Mouse (Mus musculus) intestine, embryonic 14.5 days (tissue): ENCODE measurements around the gene Ttyh3. TPM values are rescaled to one million over a fixed set of nuclear protein-coding genes. Genes with fewer than 3 reads are reported as not detected.

ENCODE experiments used
- ATAC-seq: fragments of 200-750 bp; cut with Nextera tagmentation; replicated peaks from 2 replicates; pipeline ENCODE4 v1.8.0; 2017; ENCODE audit warnings: low read depth, moderate number of reproducible peaks, moderate TSS enrichment, moderate library complexity; ENCODE audit not compliant: low FRiP score, low TSS enrichment
- DNase-seq: peaks from one replicate; pipeline ENCODE4 v3.0.0-alpha.2; 2018; ENCODE audit warnings: low spot score
- H3K27ac ChIP-seq: fragments of 300-500 bp; sonication (generic); 2 replicates; pipeline ENCODE4 v1.5.1; 2014; ENCODE audit warnings: low read depth, mild to moderate bottlenecking, control low read depth
- H3K27me3 ChIP-seq: fragments of 300-500 bp; sonication (generic); replicated peaks from 2 replicates; pipeline ENCODE4 v1.6.1; 2014; ENCODE audit warnings: low read length, control low read depth; ENCODE audit not compliant: control insufficient read depth, insufficient read depth
- H3K36me3 ChIP-seq: fragments of 300-500 bp; sonication (generic); 2 replicates; pipeline ENCODE4 v1.6.1; 2014; ENCODE audit warnings: low read length, control low read depth; ENCODE audit not compliant: control insufficient read depth, insufficient read depth
- H3K4me1 ChIP-seq: fragments of 300-500 bp; sonication (generic); replicated peaks from 2 replicates; pipeline ENCODE4 v1.6.1; 2014; ENCODE audit warnings: low read length, control low read depth, mixed read lengths; ENCODE audit not compliant: control insufficient read depth, insufficient read depth
- H3K4me2 ChIP-seq: fragments of 300-500 bp; sonication (generic); 2 replicates; pipeline ENCODE4 v1.6.1; 2014; ENCODE audit warnings: low read length
- H3K4me3 ChIP-seq: fragments of 300-500 bp; sonication (generic); 2 replicates; pipeline ENCODE4 v1.5.1; 2014; ENCODE audit warnings: low read depth, low read length, control low read depth, mixed read lengths
- H3K9ac ChIP-seq: fragments of 300-500 bp; sonication (generic); 2 replicates; pipeline ENCODE4 v1.6.1; 2014; ENCODE audit warnings: mild to moderate bottlenecking, low read length
- H3K9me3 ChIP-seq: fragments of 300-500 bp; sonication (generic); 2 replicates; pipeline ENCODE4 v1.6.1; 2016; ENCODE audit warnings: low read length, control low read depth; ENCODE audit not compliant: control insufficient read depth
- WGBS: fragments of 180-500 bp; shearing (Covaris S2); extraction: QIAGEN DNeasy Blood & Tissue Kit; methylation state at CpG from one replicate; pipeline ENCODE4 v1.1.7; 2014; 5-methylcytosine and 5-hydroxymethylcytosine counted together
- polyA plus RNA-seq: library from polyadenylated mRNA; unstranded; fragments of >200 nt; fragmentation: Nextera tagmentation; extraction: Ambion mirVana; gene quantifications from 2 replicates; pipeline ENCODE4 v1.2.1, GENCODE M21; 2014

The Ttyh3 gene
- polyA plus RNA-seq, 1 experiment from 2014 or later = 44.8 TPM

- H3K4me3 ChIP-seq = peak within 1 kb of the TSS; percentile 50
- H3K4me1 ChIP-seq = peaks cover 49% of the 10 kb centered on the region
- under 1% methylated on average over 90 of the region's 91 CpGs for WGBS
- H3K4me2 ChIP-seq = peak within 1 kb of the TSS; percentile 51
- H3K27me3 ChIP-seq = peaks cover 50% of the 10 kb centered on the region
- DNase-seq (peak; percentile 87), ATAC-seq (peak; percentile 47)
- H3K9ac ChIP-seq = peak within 1 kb of the TSS; percentile 53
- H3K9me3 ChIP-seq = no peaks in the 10 kb centered on the region
- H3K36me3 ChIP-seq = no peaks in the 10 kb centered on the region
- no peak within 1 kb of the TSS; the same call in 1 of the 2 replicates for H3K27ac ChIP-seq
Observed at GRCm38 (mm10) chr5:140607001-140607835, 41.6 kb downstream of the Ttyh3 start, which contains the start of gene Lfng. Lfng (plus strand) TSS chr5:140607320.

GRCm38 (mm10) chr5:140606386-140606785 is 42.4 kb downstream of the Ttyh3 start:
- H3K36me3 ChIP-seq = no peaks in the 10 kb centered on the region
- H3K27ac ChIP-seq = no peak overlapping the region; the same call in 1 of the 2 replicates
- peak overlapping the region; percentile 51 for H3K4me2 ChIP-seq
- WGBS = 1% methylated on average over 23 of the region's 23 CpGs
- peak overlapping the region; percentile 50 for H3K4me3 ChIP-seq
- peaks cover 47% of the 10 kb centered on the region for H3K27me3 ChIP-seq
- ATAC-seq (no peak), DNase-seq (peak; percentile 63)
- no peak overlapping the region for H3K9ac ChIP-seq
- no peaks in the 10 kb centered on the region for H3K9me3 ChIP-seq
- H3K4me1 ChIP-seq = peaks cover 40% of the 10 kb centered on the region

- DNase-seq (no peak), ATAC-seq (no peak)
- Histone ChIP-seq H3K9me3 (no peaks in the 10 kb centered on the region), H3K4me2 (no peak overlapping the region), H3K36me3 (no peaks in the 10 kb centered on the region), H3K27me3 (peaks cover 47% of the 10 kb centered on the region), H3K4me3 (no peak overlapping the region), H3K9ac (no peak overlapping the region), H3K27ac (no peak overlapping the region), H3K4me1 (peaks cover 29% of the 10 kb centered on the region)
- WGBS = 19% methylated on average over 3 of the region's 3 CpGs
Observed at GRCm38 (mm10) chr5:140605228-140605627, 43.6 kb downstream of the Ttyh3 start.

- WGBS = 62% methylated on average over 8 of the region's 8 CpGs
- Histone ChIP-seq H3K27me3 (peaks cover 45% of the 10 kb centered on the region), H3K9ac (no peak overlapping the region), H3K27ac (no peak overlapping the region), H3K36me3 (no peaks in the 10 kb centered on the region), H3K9me3 (no peaks in the 10 kb centered on the region), H3K4me2 (no peak overlapping the region), H3K4me3 (no peak overlapping the region), H3K4me1 (peaks cover 22% of the 10 kb centered on the region)
- ATAC-seq = no peak
- DNase-seq = no peak
Observed at GRCm38 (mm10) chr5:140604386-140604785, 44.4 kb downstream of the Ttyh3 start.

GRCm38 (mm10) chr5:140602540-140602939 is 46.3 kb downstream of the Ttyh3 start:
- H3K27me3 ChIP-seq = peaks cover 29% of the 10 kb centered on the region
- WGBS = 39% methylated on average over 2 of the region's 2 CpGs
- peaks cover 13% of the 10 kb centered on the region for H3K4me1 ChIP-seq
- no peak for ATAC-seq
- H3K9ac ChIP-seq = no peak overlapping the region
- H3K4me3 ChIP-seq = no peak overlapping the region
- no peak overlapping the region for H3K4me2 ChIP-seq
- no peak overlapping the region for H3K27ac ChIP-seq
- no peak for DNase-seq
- no peaks in the 10 kb centered on the region for H3K9me3 ChIP-seq
- H3K36me3 ChIP-seq = no peaks in the 10 kb centered on the region

GRCm38 (mm10) chr5:140601712-140602111 is 47.1 kb downstream of the Ttyh3 start:
- ATAC-seq (no peak), DNase-seq (no peak)
- Histone ChIP-seq H3K27me3 (peaks cover 22% of the 10 kb centered on the region), H3K4me1 (peaks cover 16% of the 10 kb centered on the region), H3K4me3 (no peak overlapping the region), H3K9me3 (no peaks in the 10 kb centered on the region), H3K36me3 (no peaks in the 10 kb centered on the region), H3K9ac (no peak overlapping the region), H3K27ac (no peak overlapping the region), H3K4me2 (no peak overlapping the region)
- WGBS = 77% methylated on average over 12 of the region's 12 CpGs

GRCm38 (mm10) chr5:140599939-140600338 is 48.9 kb downstream of the Ttyh3 start:
- Histone ChIP-seq H3K4me2 (no peak overlapping the region), H3K4me3 (no peak overlapping the region), H3K9ac (no peak overlapping the region), H3K4me1 (peaks cover 14% of the 10 kb centered on the region), H3K9me3 (no peaks in the 10 kb centered on the region), H3K36me3 (no peaks in the 10 kb centered on the region), H3K27ac (no peak overlapping the region), H3K27me3 (peaks cover 5% of the 10 kb centered on the region; the same call in 1 of the 2 replicates)
- no peak for DNase-seq
- 34% methylated on average over 5 of the region's 5 CpGs for WGBS
- no peak for ATAC-seq

GRCm38 (mm10) chr5:140597787-140598186 is 51.0 kb downstream of the Ttyh3 start:
- WGBS = 86% methylated on average over 4 of the region's 4 CpGs
- Histone ChIP-seq H3K27me3 (no peaks in the 10 kb centered on the region), H3K9ac (no peak overlapping the region), H3K4me1 (peaks cover 14% of the 10 kb centered on the region), H3K4me3 (no peak overlapping the region), H3K4me2 (no peak overlapping the region), H3K36me3 (no peaks in the 10 kb centered on the region), H3K27ac (no peak overlapping the region), H3K9me3 (no peaks in the 10 kb centered on the region)
- no peak for ATAC-seq
- no peak for DNase-seq
